Mouse (Mus musculus): ENCODE data around the gene Cfap298.

DNA sequence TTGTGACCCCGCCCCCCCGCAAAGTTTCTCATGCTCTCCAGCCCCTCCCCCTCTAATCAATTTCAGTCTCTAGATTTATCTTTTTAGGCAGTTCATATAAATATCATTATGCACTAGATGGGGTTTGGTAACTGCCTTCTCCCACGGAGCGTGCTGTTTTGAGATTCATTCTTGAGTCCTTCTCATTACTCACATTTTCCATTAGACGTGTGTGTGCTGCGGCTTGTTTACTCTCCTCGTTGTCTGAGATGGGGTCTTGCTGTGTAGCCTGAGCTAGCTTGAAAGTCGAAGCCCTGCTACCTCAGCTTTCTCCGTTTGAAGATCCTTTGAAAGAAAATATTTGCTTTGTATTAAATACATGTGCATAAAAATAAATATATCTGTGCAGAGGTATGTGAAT lies 41.1 kb downstream of the Cfap298 start:
- no peak for TF ChIP-seq CTCF (IDR thresholded peaks at IDR 0.05 in 2 of 3, conservative IDR thresholded peaks at IDR 0.05 in 1 of 3; ENCODE audit: control insufficient read depth in 1 of 3, insufficient read depth in 1 of 3, low read depth in 2 of 3, low read length in 3 of 3, poor library complexity in 1 of 3, severe bottlenecking in 1 of 3)
- no peak for TF ChIP-seq MYC (IDR thresholded peaks at IDR 0.05; ENCODE audit: low read depth, low read length)
- TF ChIP-seq ELF1 (IDR thresholded peaks at IDR 0.05; ENCODE audit: low read depth, low read length), result no peak
- TF ChIP-seq SIN3A (IDR thresholded peaks at IDR 0.05; ENCODE audit: low read length), result no peak
- TF ChIP-seq USF1 (IDR thresholded peaks at IDR 0.05; ENCODE audit: low read depth, low read length), result no peak
- TF ChIP-seq NRF1 (IDR thresholded peaks at IDR 0.05; ENCODE audit: insufficient read depth, low read depth, low read length, poor library complexity, severe bottlenecking), result no peak
- no peak for TF ChIP-seq RCOR1 (IDR thresholded peaks at IDR 0.05; ENCODE audit: low read depth, low read length)
- no peak for TF ChIP-seq EP300 (IDR thresholded peaks at IDR 0.05; ENCODE audit: low read depth in 1 of 2, low read length in 2 of 2)
- TF ChIP-seq MEF2A (IDR thresholded peaks at IDR 0.05; ENCODE audit: extremely low read depth, insufficient replicate concordance, low read depth, low read length, poor library complexity, severe bottlenecking), result no peak

Measured in MEL (cell line).